Comparison of ENCODE assay signal across 29 mouse cellular contexts in the genomic region with DNA sequence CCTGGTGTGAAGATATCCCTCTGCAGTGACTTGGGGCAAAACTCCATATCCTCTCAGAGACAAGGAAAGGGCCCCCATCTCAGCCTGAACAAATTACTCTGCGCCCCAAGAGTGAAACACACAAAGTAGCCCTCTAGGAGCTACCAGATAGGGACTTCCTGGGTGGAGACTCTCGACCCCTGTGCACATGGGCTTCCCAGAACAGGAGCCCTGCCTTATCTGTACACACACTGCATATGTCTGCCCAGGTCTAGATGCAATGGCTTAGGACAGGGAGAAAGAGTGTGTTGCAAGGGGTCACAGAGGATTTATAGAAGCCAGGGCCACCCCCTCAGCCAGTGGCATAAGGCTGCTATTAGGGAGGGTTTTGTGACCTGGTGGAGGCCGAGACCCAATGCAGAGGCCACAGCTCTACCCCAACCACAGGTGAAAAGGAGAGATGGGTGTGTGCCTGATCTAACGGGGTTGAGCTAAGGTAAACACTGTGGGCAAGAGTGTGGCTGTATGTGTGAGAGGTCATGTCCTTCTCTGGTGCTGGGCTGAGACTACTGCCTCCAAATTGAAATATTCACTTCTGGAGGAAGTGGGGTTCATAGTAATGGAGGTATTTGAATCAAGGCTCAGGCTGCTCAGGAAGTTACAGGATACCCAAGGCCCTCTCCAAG. TPM values are rescaled to one million over a fixed set of nuclear protein-coding genes. Genes with fewer than 3 reads are reported as not detected.
DNase-seq lines count a peak whose midpoint lies in the region; ATAC-seq and TF ChIP-seq lines count a peak whose summit lies in the region.
"Had no signal": no experiment of that assay in that cellular context is flagged by ENCODE, and none has a peak within 500 bp of the region (broad histone marks: within the 10 kb centered on the region; RNA-seq: fewer than 3 reads in every experiment).

No protein-coding gene starts in this region.

- H3K4me2 ChIP-seq in forebrain, embryonic 15.5 days (replicated peaks), result no peak overlapping the region
- H3K4me2 ChIP-seq in forebrain, embryonic 12.5 days, result no peak overlapping the region
- H3K4me2 ChIP-seq in liver, embryonic 14.5 days (ENCODE audit: low read depth), result no peak overlapping the region
- H3K4me2 ChIP-seq in kidney, embryonic 14.5 days (replicated peaks; ENCODE audit: low read depth, low read length), result no peak overlapping the region
- H3K4me2 ChIP-seq: heart, embryonic 12.5 days; hindbrain, embryonic 13.5 days; limb, embryonic 15.5 days; lung, embryonic 15.5 days; midbrain, embryonic 13.5 days; neural tube, embryonic 13.5 days had no signal

- no peaks in the 10 kb centered on the region for H3K27me3 ChIP-seq in forebrain, embryonic 15.5 days
- no peaks in the 10 kb centered on the region for H3K27me3 ChIP-seq in forebrain, embryonic 12.5 days
- no peaks in the 10 kb centered on the region for H3K27me3 ChIP-seq in liver, embryonic 14.5 days (ENCODE audit: control insufficient read depth, insufficient read depth, low read length)
- H3K27me3 ChIP-seq in kidney, embryonic 14.5 days (ENCODE audit: control insufficient read depth, insufficient read depth, low read length), result no peaks in the 10 kb centered on the region
- H3K27me3 ChIP-seq: heart, embryonic 12.5 days; hindbrain, embryonic 13.5 days; limb, embryonic 15.5 days; lung, embryonic 15.5 days; midbrain, embryonic 13.5 days; neural tube, embryonic 13.5 days had no signal

- 86% methylated on average over 4 of the region's 4 CpGs for WGBS in forebrain, embryonic 15.5 days
- whole genome bisulfite sequencing in forebrain, embryonic 12.5 days, result 84% methylated on average over 4 of the region's 4 CpGs
- 24% methylated on average over 4 of the region's 4 CpGs for WGBS in liver, embryonic 14.5 days (ENCODE audit: insufficient replicate concordance)
- 83% methylated on average over 4 of the region's 4 CpGs for WGBS in kidney, embryonic 14.5 days

- no peak for ATAC-seq in forebrain, embryonic 15.5 days (replicated peaks)
- ATAC-seq in forebrain, embryonic 12.5 days (ENCODE audit: low FRiP score), result no peak
- ATAC-seq in liver, embryonic 14.5 days (ENCODE audit: insufficient read depth), result peak; percentile 51; the same call in 1 of the 2 replicates
- ATAC-seq in kidney, embryonic 14.5 days (ENCODE audit: low FRiP score, low TSS enrichment), result no peak
- ATAC-seq: activated CD4-positive, CD25-positive, alpha-beta regulatory T cell, adult 4 months; forebrain, embryonic 14.5 days; intestine, postnatal 0 days; midbrain, embryonic 13.5 days had no signal

- no peak for TF ChIP-seq EP300 in liver, embryonic 14.5 days (IDR thresholded peaks at IDR 0.05; ENCODE audit: low read depth)

- peaks cover 8% of the 10 kb centered on the region for H3K4me1 ChIP-seq in forebrain, embryonic 15.5 days
- H3K4me1 ChIP-seq in forebrain, embryonic 12.5 days, result peaks cover 5% of the 10 kb centered on the region
- peaks cover 16% of the 10 kb centered on the region for H3K4me1 ChIP-seq in brown adipose tissue, adult 24 weeks (ENCODE audit: control insufficient read depth, insufficient read depth, insufficient read length, low read length)
- H3K4me1 ChIP-seq in liver, embryonic 14.5 days (replicated peaks; ENCODE audit: control insufficient read depth in 2 of 2, insufficient read depth in 2 of 2, low read length in 1 of 2), result peaks cover 0 to 6% of the 10 kb centered on the region in 2 experiments; a peak in 2 of 4 replicates
- no peaks in the 10 kb centered on the region for H3K4me1 ChIP-seq in kidney, embryonic 14.5 days (ENCODE audit: control insufficient read depth, insufficient read depth, low read length)
- H3K4me1 ChIP-seq: heart, embryonic 12.5 days; lung, embryonic 15.5 days had no signal

- H3K9ac ChIP-seq in forebrain, embryonic 15.5 days (replicated peaks), result no peak overlapping the region
- H3K9ac ChIP-seq in forebrain, embryonic 12.5 days, result no peak overlapping the region
- H3K9ac ChIP-seq in liver, embryonic 14.5 days (replicated peaks), result no peak overlapping the region
- H3K9ac ChIP-seq in kidney, embryonic 14.5 days (ENCODE audit: low read depth, low read length), result no peak overlapping the region
- H3K9ac ChIP-seq: heart, embryonic 12.5 days; hindbrain, embryonic 13.5 days; limb, embryonic 15.5 days; lung, embryonic 15.5 days; midbrain, embryonic 13.5 days; neural tube, embryonic 13.5 days had no signal

- no peaks in the 10 kb centered on the region for H3K9me3 ChIP-seq in forebrain, embryonic 15.5 days
- H3K9me3 ChIP-seq in forebrain, embryonic 12.5 days, result 0 out of 2 replicates have a peak, but pooled peaks cover 5% of the 10 kb centered on the region
- H3K9me3 ChIP-seq in liver, embryonic 14.5 days (ENCODE audit: control insufficient read depth, low read length), result no peaks in the 10 kb centered on the region
- H3K9me3 ChIP-seq in kidney, embryonic 14.5 days (ENCODE audit: control insufficient read depth, low read length), result no peaks in the 10 kb centered on the region
- H3K9me3 ChIP-seq: hindbrain, embryonic 13.5 days; limb, embryonic 10.5 days; limb, embryonic 15.5 days; lung, embryonic 15.5 days; midbrain, embryonic 13.5 days; neural tube, embryonic 13.5 days had no signal

- H3K36me3 ChIP-seq in forebrain, embryonic 15.5 days, result no peaks in the 10 kb centered on the region
- no peaks in the 10 kb centered on the region; the same call in 1 of the 2 replicates for H3K36me3 ChIP-seq in forebrain, embryonic 12.5 days (replicated peaks)
- no peaks in the 10 kb centered on the region for H3K36me3 ChIP-seq in liver, embryonic 14.5 days (replicated peaks; ENCODE audit: control insufficient read depth, insufficient read depth, low read depth)
- H3K36me3 ChIP-seq in kidney, embryonic 14.5 days (ENCODE audit: control insufficient read depth, insufficient read depth, low read length), result no peaks in the 10 kb centered on the region
- H3K36me3 ChIP-seq: heart, embryonic 12.5 days; hindbrain, embryonic 13.5 days; limb, embryonic 10.5 days; limb, embryonic 15.5 days; lung, embryonic 15.5 days; midbrain, embryonic 13.5 days; neural tube, embryonic 13.5 days had no signal

- H3K4me3 ChIP-seq in forebrain, embryonic 15.5 days, result no peak overlapping the region
- no peak overlapping the region for H3K4me3 ChIP-seq in forebrain, embryonic 12.5 days (replicated peaks)
- no peak overlapping the region for H3K4me3 ChIP-seq in brown adipose tissue, adult 24 weeks (ENCODE audit: insufficient read depth, low read depth, low read length)
- no peak overlapping the region for H3K4me3 ChIP-seq in liver, embryonic 14.5 days (ENCODE audit: insufficient read depth in 1 of 2, low read depth in 2 of 2, low read length in 2 of 2)
- H3K4me3 ChIP-seq in kidney, embryonic 14.5 days (ENCODE audit: low read length), result no peak overlapping the region
- H3K4me3 ChIP-seq: gastrocnemius, adult 2 months; heart, embryonic 12.5 days; hindbrain, embryonic 13.5 days; limb, embryonic 10.5 days; limb, embryonic 15.5 days; lung, embryonic 15.5 days; midbrain, embryonic 13.5 days; neural tube, embryonic 13.5 days had no signal

- DNase-seq in liver, embryonic 14.5 days (ENCODE audit: low read depth in 3 of 3, low spot score in 3 of 3), result no peak
- no peak for DNase-seq in lung, adult 18-20 months
- no peak for DNase-seq in left cerebral cortex, adult 8-10 months (ENCODE audit: low spot score in 2 of 2)
- DNase-seq: adrenal gland, adult 2 months; adrenal gland, postnatal 36 days; cerebellum, adult 8-10 months; cerebellum, postnatal 36 days; gastrocnemius, adult 2 months; gastrocnemius, postnatal 36 days; heart, adult 18-20 months; heart, postnatal 4 days; kidney, adult 9 months; kidney, postnatal 25 days; right cerebral cortex, postnatal 14 days; thymus, postnatal 14 days had no signal

- H3K27ac ChIP-seq in forebrain, embryonic 15.5 days (replicated peaks), result 0 out of 2 replicates have a peak overlapping the region, but pooled peaks have one; percentile 8
- no peak overlapping the region for H3K27ac ChIP-seq in forebrain, embryonic 12.5 days
- H3K27ac ChIP-seq in brown adipose tissue, adult 24 weeks (replicated peaks; ENCODE audit: low read depth, low read length), result peak overlapping the region; percentile 31
- H3K27ac ChIP-seq in liver, embryonic 14.5 days, result no peak overlapping the region
- H3K27ac ChIP-seq in kidney, embryonic 14.5 days (ENCODE audit: low read depth, low read length), result no peak overlapping the region
- H3K27ac ChIP-seq: gastrocnemius, adult 2 months; hindbrain, embryonic 13.5 days; limb, embryonic 10.5 days; limb, embryonic 15.5 days; lung, embryonic 15.5 days; midbrain, embryonic 13.5 days; neural tube, embryonic 13.5 days had no signal

- TF ChIP-seq CTCF in liver, embryonic 14.5 days (IDR thresholded peaks at IDR 0.05; ENCODE audit: low read depth), result no peak

RNA-seq across cellular contexts. Expression of a gene that starts 44.9 kb away (rescaled TPM):
- polyA plus RNA-seq in forebrain, embryonic 15.5 days (2015; fragmentation: Nextera tagmentation; extraction: Ambion mirVana), result 24.2 and 25.3 TPM in 2 replicates
- polyA plus RNA-seq in forebrain, embryonic 12.5 days (2016; fragmentation: Nextera tagmentation; extraction: Ambion mirVana), result 16.8 and 17.2 TPM in 2 replicates
- 51.9 and 66.8 TPM in 2 replicates for polyA plus RNA-seq in brown adipose tissue, adult 24 weeks (2012; ENCODE audit: insufficient read depth, insufficient read length, missing spikeins)
- 0.69 and 0.77 TPM in 2 replicates for polyA plus RNA-seq in liver, embryonic 14.5 days (2012; rRNA removed)
- 0.49 and 1.2 TPM in 2 replicates for polyA plus RNA-seq in liver, embryonic 14.5 days (2014; fragmentation: Nextera tagmentation; extraction: Ambion mirVana)
- 9.3 and 11.9 TPM in 2 replicates for polyA plus RNA-seq in kidney, embryonic 14.5 days (2014; fragmentation: Nextera tagmentation; extraction: Ambion mirVana)
- 100 to 1,000 TPM; 177 to 201 (median 188) TPM for total RNA-seq in left cerebral cortex, adult 8-10 months (2022)

Comparison
In these comparisons a context has a peak if more than half of its experiments do, and no peak if none do; other contexts are left out.
1. H3K27ac ChIP-seq: peak in forebrain, embryonic 15.5 days (single experiment) and brown adipose tissue, adult 24 weeks (single experiment); none in forebrain, embryonic 12.5 days (single experiment), liver, embryonic 14.5 days (single experiment) and kidney, embryonic 14.5 days (single experiment).